Mouse (Mus musculus): ENCODE results near the gene Ndufa1. TPM values are rescaled to one million over a fixed set of nuclear protein-coding genes. Genes with fewer than 3 reads are reported as not detected.
"Not testable (repeated sequence)": the region's sequence is repeated elsewhere in the genome, so short reads cannot be mapped to it uniquely, and the experiment has no call there.

Gene Ndufa1
- polyA plus RNA-seq (2015; fragmentation: Nextera tagmentation; extraction: Ambion mirVana) = 419 and 439 TPM in 2 replicates

- no peaks in the 10 kb centered on the region for H3K36me3 ChIP-seq (ENCODE audit: control insufficient read depth, insufficient read depth, low read length)
- H3K27ac ChIP-seq (ENCODE audit: low read length) = peak within 1 kb of the TSS; percentile 31; the same call in 1 of the 2 replicates
- H3K4me1 ChIP-seq (replicated peaks; ENCODE audit: control insufficient read depth, insufficient read depth, low read length) = no peaks in the 10 kb centered on the region
- peak; percentile 95 for ATAC-seq (ENCODE audit: low read depth)
- peak within 1 kb of the TSS; percentile 72 for H3K9ac ChIP-seq (ENCODE audit: low read length)
- no peaks in the 10 kb centered on the region for H3K27me3 ChIP-seq (ENCODE audit: control insufficient read depth, insufficient read depth, low read depth, low read length)
- H3K9me3 ChIP-seq (ENCODE audit: control insufficient read depth, low read length) = no peaks in the 10 kb centered on the region
- peak within 1 kb of the TSS; percentile 73 for H3K4me2 ChIP-seq (ENCODE audit: low read depth, low read length)
- H3K4me3 ChIP-seq (ENCODE audit: low read length) = peak within 1 kb of the TSS; percentile 63
- 15% methylated on average over 63 of the region's 63 CpGs for WGBS
These were observed at the start of gene Ndufa1, which contains the start of gene Rnf113a1 for GRCm38 (mm10) chrX:37191105-37191743. Gene Ndufa1 (minus strand): TSS chrX:37191163. Gene Rnf113a1 (plus strand): TSS chrX:37191245.

- H3K4me2 ChIP-seq (ENCODE audit: low read depth, low read length); H3K9me3 ChIP-seq (ENCODE audit: control insufficient read depth, low read length); H3K4me3 ChIP-seq (ENCODE audit: low read length); H3K36me3 ChIP-seq (ENCODE audit: control insufficient read depth, insufficient read depth, low read length); H3K9ac ChIP-seq (ENCODE audit: low read length); H3K4me1 ChIP-seq (replicated peaks; ENCODE audit: control insufficient read depth, insufficient read depth, low read length); H3K27me3 ChIP-seq (ENCODE audit: control insufficient read depth, insufficient read depth, low read depth, low read length); H3K27ac ChIP-seq (ENCODE audit: low read length); ATAC-seq (ENCODE audit: low read depth): not testable (repeated sequence)
- WGBS = 53% methylated on average over 1 of the region's 1 CpGs
These were observed 31.2 kb upstream of the Ndufa1 start, which contains the start of gene Rhox1 for GRCm38 (mm10) chrX:37222158-37222557. Gene Rhox1 (minus strand): TSS chrX:37222258.

- ATAC-seq (ENCODE audit: low read depth) = no peak
- H3K4me2 ChIP-seq (ENCODE audit: low read depth, low read length) = no peak within 1 kb of the TSS
- no peak within 1 kb of the TSS for H3K27ac ChIP-seq (ENCODE audit: low read length)
- WGBS = 73% methylated on average over 10 of the region's 10 CpGs
- H3K9me3 ChIP-seq (ENCODE audit: control insufficient read depth, low read length) = no peaks in the 10 kb centered on the region
- H3K36me3 ChIP-seq (ENCODE audit: control insufficient read depth, insufficient read depth, low read length) = no peaks in the 10 kb centered on the region
- no peaks in the 10 kb centered on the region for H3K4me1 ChIP-seq (replicated peaks; ENCODE audit: control insufficient read depth, insufficient read depth, low read length)
- no peaks in the 10 kb centered on the region for H3K27me3 ChIP-seq (ENCODE audit: control insufficient read depth, insufficient read depth, low read depth, low read length)
- no peak within 1 kb of the TSS for H3K9ac ChIP-seq (ENCODE audit: low read length)
- H3K4me3 ChIP-seq (ENCODE audit: low read length) = no peak within 1 kb of the TSS
These were observed 20.0 kb upstream of the Ndufa1 start, which contains the start of gene Gm9 for GRCm38 (mm10) chrX:37210941-37211340. Gene Gm9 (minus strand): TSS chrX:37211041.

- Histone ChIP-seq H3K9me3 (ENCODE audit: control insufficient read depth, low read length) (no peaks in the 10 kb centered on the region), H3K4me1 (replicated peaks; ENCODE audit: control insufficient read depth, insufficient read depth, low read length) (no peaks in the 10 kb centered on the region), H3K27me3 (ENCODE audit: control insufficient read depth, insufficient read depth, low read depth, low read length) (no peaks in the 10 kb centered on the region), H3K4me2 (ENCODE audit: low read depth, low read length) (no peak overlapping the region), H3K9ac (ENCODE audit: low read length) (no peak overlapping the region), H3K36me3 (ENCODE audit: control insufficient read depth, insufficient read depth, low read length) (no peaks in the 10 kb centered on the region), H3K27ac (ENCODE audit: low read length) (no peak overlapping the region), H3K4me3 (ENCODE audit: low read length) (no peak overlapping the region)
- ATAC-seq (ENCODE audit: low read depth) = no peak
- WGBS = 63% methylated on average over 8 of the region's 8 CpGs
These were observed 7.7 kb upstream of the Ndufa1 start for GRCm38 (mm10) chrX:37198676-37199075.

GRCm38 (mm10) chrX:37191744-37192379 lies 899 bp upstream of the Ndufa1 start:
- no peak for ATAC-seq (ENCODE audit: low read depth)
- Histone ChIP-seq H3K27ac (ENCODE audit: low read length) (no peak overlapping the region), H3K27me3 (ENCODE audit: control insufficient read depth, insufficient read depth, low read depth, low read length) (no peaks in the 10 kb centered on the region), H3K36me3 (ENCODE audit: control insufficient read depth, insufficient read depth, low read length) (no peaks in the 10 kb centered on the region), H3K4me2 (ENCODE audit: low read depth, low read length) (peak overlapping the region; percentile 73), H3K4me1 (replicated peaks; ENCODE audit: control insufficient read depth, insufficient read depth, low read length) (no peaks in the 10 kb centered on the region), H3K4me3 (ENCODE audit: low read length) (peak overlapping the region; percentile 63), H3K9me3 (ENCODE audit: control insufficient read depth, low read length) (no peaks in the 10 kb centered on the region), H3K9ac (ENCODE audit: low read length) (peak overlapping the region; percentile 72)
- WGBS = 18% methylated on average over 28 of the region's 28 CpGs

GRCm38 (mm10) chrX:37190755-37191104 lies 233 bp downstream of the Ndufa1 start:
- H3K4me2 ChIP-seq (ENCODE audit: low read depth, low read length) = peak overlapping the region; percentile 61
- peak overlapping the region; percentile 63 for H3K4me3 ChIP-seq (ENCODE audit: low read length)
- no peaks in the 10 kb centered on the region for H3K36me3 ChIP-seq (ENCODE audit: control insufficient read depth, insufficient read depth, low read length)
- H3K4me1 ChIP-seq (replicated peaks; ENCODE audit: control insufficient read depth, insufficient read depth, low read length) = no peaks in the 10 kb centered on the region
- no peaks in the 10 kb centered on the region for H3K9me3 ChIP-seq (ENCODE audit: control insufficient read depth, low read length)
- ATAC-seq (ENCODE audit: low read depth) = peak; percentile 40
- 15% methylated on average over 15 of the region's 20 CpGs for WGBS
- peak overlapping the region; percentile 72 for H3K9ac ChIP-seq (ENCODE audit: low read length)
- H3K27me3 ChIP-seq (ENCODE audit: control insufficient read depth, insufficient read depth, low read depth, low read length) = no peaks in the 10 kb centered on the region
- H3K27ac ChIP-seq (ENCODE audit: low read length) = no peak overlapping the region

GRCm38 (mm10) chrX:37184401-37184800 lies 6.6 kb downstream of the Ndufa1 start:
- not testable (repeated sequence) for H3K4me1 ChIP-seq (replicated peaks; ENCODE audit: control insufficient read depth, insufficient read depth, low read length); H3K9me3 ChIP-seq (ENCODE audit: control insufficient read depth, low read length); H3K27me3 ChIP-seq (ENCODE audit: control insufficient read depth, insufficient read depth, low read depth, low read length); H3K36me3 ChIP-seq (ENCODE audit: control insufficient read depth, insufficient read depth, low read length); H3K27ac ChIP-seq (ENCODE audit: low read length); H3K9ac ChIP-seq (ENCODE audit: low read length); ATAC-seq (ENCODE audit: low read depth); H3K4me3 ChIP-seq (ENCODE audit: low read length)
- WGBS = 37% methylated on average over 6 of the region's 8 CpGs
- H3K4me2 ChIP-seq (ENCODE audit: low read depth, low read length) = peak overlapping the region; percentile 35

- 39% methylated on average over 5 of the region's 5 CpGs for WGBS
- H3K4me2 ChIP-seq (ENCODE audit: low read depth, low read length) = no peak within 1 kb of the TSS
- ATAC-seq (ENCODE audit: low read depth) = no peak
These were observed 22.2 kb downstream of the Ndufa1 start, which contains the start of gene Akap14 for GRCm38 (mm10) chrX:37168742-37169141. Gene Akap14 (minus strand): TSS chrX:37168842.

GRCm38 (mm10) chrX:37167085-37167484 lies 23.9 kb downstream of the Ndufa1 start:
- WGBS = 18% methylated on average over 3 of the region's 3 CpGs
- no peak overlapping the region for H3K27ac ChIP-seq (ENCODE audit: low read length)
- H3K9ac ChIP-seq (ENCODE audit: low read length) = no peak overlapping the region
- H3K4me2 ChIP-seq (ENCODE audit: low read depth, low read length) = no peak overlapping the region
- no peak for ATAC-seq (ENCODE audit: low read depth)
- H3K36me3 ChIP-seq (ENCODE audit: control insufficient read depth, insufficient read depth, low read length) = no peaks in the 10 kb centered on the region
- no peaks in the 10 kb centered on the region for H3K27me3 ChIP-seq (ENCODE audit: control insufficient read depth, insufficient read depth, low read depth, low read length)
- no peaks in the 10 kb centered on the region for H3K9me3 ChIP-seq (ENCODE audit: control insufficient read depth, low read length)
- no peaks in the 10 kb centered on the region for H3K4me1 ChIP-seq (replicated peaks; ENCODE audit: control insufficient read depth, insufficient read depth, low read length)
- no peak overlapping the region for H3K4me3 ChIP-seq (ENCODE audit: low read length)

More at GRCm38 (mm10) chrX:37168742-37169141, 22.2 kb downstream of the Ndufa1 start, which contains the start of gene Akap14:
- Histone ChIP-seq H3K9me3 (ENCODE audit: control insufficient read depth, low read length) (no peaks in the 10 kb centered on the region), H3K9ac (ENCODE audit: low read length) (no peak within 1 kb of the TSS), H3K4me3 (ENCODE audit: low read length) (no peak within 1 kb of the TSS), H3K27me3 (ENCODE audit: control insufficient read depth, insufficient read depth, low read depth, low read length) (no peaks in the 10 kb centered on the region), H3K4me1 (replicated peaks; ENCODE audit: control insufficient read depth, insufficient read depth, low read length) (no peaks in the 10 kb centered on the region), H3K27ac (ENCODE audit: low read length) (no peak within 1 kb of the TSS), H3K36me3 (ENCODE audit: control insufficient read depth, insufficient read depth, low read length) (no peaks in the 10 kb centered on the region)

Data from lung, embryonic 16.5 days (tissue).